Mouse (Mus musculus) liver, postnatal 0 days (tissue): ENCODE results near the gene Gm5089.

ENCODE experiments used
- CTCF ChIP-seq: sonication (generic); IDR thresholded peaks from 2 replicates; pipeline ENCODE4 v1.5.1; 2016; ENCODE audit warnings: antibody characterized with exemption, low read depth
- EP300 ChIP-seq: IDR thresholded peaks from 2 replicates; pipeline ENCODE4 v1.6.1; 2016; ENCODE audit warnings: antibody characterized with exemption, low read depth, mild to moderate bottlenecking

- no peak for TF ChIP-seq CTCF
- no peak for TF ChIP-seq EP300
Observed at GRCm38 (mm10) chr14:122459776-122460175, 8.9 kb upstream of the Gm5089 start.
